Mouse (Mus musculus) heart, postnatal 0 days (tissue): Measurements from ENCODE around the gene Hpgd. TPM values are rescaled to one million over a fixed set of nuclear protein-coding genes. Genes with fewer than 3 reads are reported as not detected.

Source experiments
- ATAC-seq: fragments of 200-750 bp; cut with Nextera tagmentation; 2 replicates; pipeline ENCODE4 v1.8.0; 2017; ENCODE audit warnings: low read depth, moderate number of reproducible peaks, moderate library complexity; ENCODE audit not compliant: insufficient read depth
- DNase-seq: peaks from one replicate; pipeline ENCODE4 v3.0.0-alpha.2; 2016; ENCODE audit warnings: low spot score
- H3K27ac ChIP-seq: fragments of 300-500 bp; sonication (generic); 2 replicates; pipeline ENCODE4 v1.5.1; 2014; ENCODE audit warnings: low read depth, mild to moderate bottlenecking
- H3K27me3 ChIP-seq: fragments of 300-500 bp; sonication (generic); 2 replicates; pipeline ENCODE4 v1.6.1; 2014; ENCODE audit warnings: low read length, mixed read lengths; ENCODE audit not compliant: control insufficient read depth, insufficient read depth
- H3K36me3 ChIP-seq: fragments of 300-500 bp; sonication (generic); replicated peaks from 2 replicates; pipeline ENCODE4 v1.6.1; 2014; ENCODE audit warnings: low read length, mixed read lengths; ENCODE audit not compliant: control insufficient read depth, insufficient read depth
- H3K4me1 ChIP-seq: fragments of 300-500 bp; sonication (generic); 2 replicates; pipeline ENCODE4 v1.6.1; 2014; ENCODE audit warnings: antibody characterized with exemption; ENCODE audit not compliant: control insufficient read depth, insufficient read depth
- H3K4me2 ChIP-seq: fragments of 300-500 bp; sonication (generic); 2 replicates; pipeline ENCODE4 v1.6.1; 2014; ENCODE audit warnings: low read depth, mild to moderate bottlenecking, low read length, moderate library complexity
- H3K4me3 ChIP-seq: fragments of 300-500 bp; sonication (generic); 2 replicates; pipeline ENCODE4 v1.5.1; 2014; ENCODE audit warnings: low read depth, low read length
- H3K9ac ChIP-seq: fragments of 300-500 bp; sonication (generic); replicated peaks from 2 replicates; pipeline ENCODE4 v1.6.1; 2014; ENCODE audit warnings: low read depth, low read length, mixed read lengths
- H3K9me3 ChIP-seq: fragments of 300-500 bp; sonication (generic); replicated peaks from 2 replicates; pipeline ENCODE4 v1.6.1; 2016; ENCODE audit warnings: low read length; ENCODE audit not compliant: control insufficient read depth
- CTCF ChIP-seq: IDR thresholded peaks from 2 replicates; pipeline ENCODE4 v1.5.1; 2016; ENCODE audit warnings: antibody characterized with exemption, control low read depth, low read depth
- EP300 ChIP-seq: IDR thresholded peaks from 2 replicates; pipeline ENCODE4 v1.6.1; 2016; ENCODE audit warnings: antibody characterized with exemption, low read depth
- WGBS: fragments of 180-500 bp; shearing (Covaris S2); extraction: QIAGEN DNeasy Blood & Tissue Kit; methylation state at CpG from one replicate; pipeline ENCODE4 v1.1.7; 2014; 5-methylcytosine and 5-hydroxymethylcytosine counted together
- polyA plus RNA-seq: library from polyadenylated mRNA; unstranded; fragments of >200 nt; fragmentation: Nextera tagmentation; extraction: Ambion mirVana; gene quantifications from 2 replicates; pipeline ENCODE4 v1.2.1, GENCODE M21; 2015
- total RNA-seq: library from RNA; depleted of rRNA; stranded (reverse); fragments of >200 nt; gene quantifications from 2 replicates; pipeline ENCODE4 v1.2.3, GENCODE M21; 2014; ENCODE audit warnings: low replicate concordance

Hpgd gene
- total and polyA plus RNA-seq, 2 experiments from 2014 or later, result 2.9 to 11.5 TPM

DNA sequence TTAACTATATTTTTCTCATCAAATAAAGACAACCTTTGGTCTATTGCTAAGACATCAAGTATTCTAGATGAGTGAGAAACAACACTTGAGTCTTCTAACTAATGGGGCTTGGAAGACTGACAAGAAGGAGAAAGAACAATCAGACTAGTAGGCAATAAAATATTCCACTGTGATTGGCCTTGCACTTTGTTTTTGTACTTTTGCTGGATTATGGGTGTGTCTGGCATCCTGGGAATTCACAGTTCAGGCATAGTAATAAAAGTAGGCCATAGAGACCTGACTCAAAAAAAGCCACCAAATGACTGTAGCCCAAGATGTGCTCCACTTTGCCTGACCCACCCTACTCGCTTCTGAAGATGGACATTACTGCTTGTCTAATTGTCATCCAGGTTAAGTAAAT lies 50.0 kb downstream of the Hpgd start:
- TF ChIP-seq EP300 (no peak), CTCF (no peak)
- no peaks in the 10 kb centered on the region for H3K36me3 ChIP-seq
- H3K9me3 ChIP-seq, result no peaks in the 10 kb centered on the region
- no peak overlapping the region for H3K27ac ChIP-seq
- H3K27me3 ChIP-seq, result no peaks in the 10 kb centered on the region
- peaks cover 5% of the 10 kb centered on the region; the same call in 1 of the 2 replicates for H3K4me1 ChIP-seq
- DNase-seq (no peak), ATAC-seq (no peak)
- no peak overlapping the region for H3K9ac ChIP-seq
- H3K4me3 ChIP-seq, result no peak overlapping the region
- H3K4me2 ChIP-seq, result no peak overlapping the region
- WGBS, result 88% methylated on average over 1 of the region's 1 CpGs

DNA sequence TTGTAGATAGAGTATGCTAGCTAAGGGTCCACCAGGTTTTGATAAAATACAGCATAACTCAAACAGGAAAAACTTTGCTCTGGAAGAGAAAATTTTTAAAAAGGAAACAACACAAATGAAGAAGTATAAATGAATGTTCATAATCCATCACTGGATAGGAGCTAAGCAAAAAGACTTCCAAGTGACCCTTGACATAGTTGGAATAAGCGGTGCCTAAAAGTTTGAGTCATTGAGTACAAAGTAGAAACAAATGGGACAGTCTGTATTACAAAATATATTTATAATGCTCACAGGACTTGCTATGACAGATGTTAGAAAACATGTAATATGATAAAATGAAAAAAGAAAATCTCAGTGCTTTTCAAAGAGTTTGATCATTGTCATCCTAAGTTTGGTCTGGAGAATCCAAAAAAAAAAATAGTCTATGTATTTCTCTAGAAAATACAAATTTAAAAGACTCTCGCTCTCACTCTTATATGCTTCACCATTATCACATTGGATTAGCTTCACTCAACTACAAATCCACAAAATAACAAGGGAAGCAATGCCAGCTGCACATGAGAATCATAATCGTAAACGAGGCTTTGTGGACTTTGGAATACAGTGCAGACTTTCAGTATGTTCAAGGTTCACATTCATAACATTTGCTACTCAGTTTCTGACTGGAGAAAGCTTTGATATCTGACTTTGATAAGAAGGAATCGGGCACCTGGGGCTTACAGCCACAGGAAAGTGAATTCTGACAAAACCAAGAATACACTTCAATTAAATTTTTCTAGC lies 51.4 kb downstream of the Hpgd start:
- H3K36me3 ChIP-seq, result no peaks in the 10 kb centered on the region
- H3K4me3 ChIP-seq, result no peak overlapping the region
- no peaks in the 10 kb centered on the region for H3K27me3 ChIP-seq
- H3K27ac ChIP-seq, result no peak overlapping the region
- TF ChIP-seq EP300 (no peak), CTCF (no peak)
- WGBS, result 80% methylated on average over 5 of the region's 5 CpGs
- peaks cover 5% of the 10 kb centered on the region; the same call in 1 of the 2 replicates for H3K4me1 ChIP-seq
- no peaks in the 10 kb centered on the region for H3K9me3 ChIP-seq
- no peak overlapping the region for H3K4me2 ChIP-seq
- ATAC-seq, result no peak
- H3K9ac ChIP-seq, result no peak overlapping the region
- DNase-seq, result no peak

DNA sequence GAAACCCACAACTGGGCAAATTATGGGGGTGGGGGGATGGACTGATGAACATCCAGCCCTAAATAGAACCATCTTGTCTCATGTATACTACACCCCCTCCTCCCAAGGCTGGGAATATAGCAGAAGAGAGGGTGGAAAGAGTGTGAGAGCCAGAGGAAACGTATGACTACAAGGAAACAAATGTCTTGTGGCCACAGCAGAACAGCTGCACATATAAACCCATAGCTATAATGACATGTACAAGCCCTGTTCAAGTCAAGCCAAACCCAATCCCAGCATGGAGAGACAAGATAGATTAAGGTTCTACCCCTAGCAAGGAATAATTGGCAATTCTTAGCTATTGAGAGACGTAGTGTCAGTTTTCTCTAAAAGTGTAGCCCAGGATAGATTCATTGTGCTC lies 68.8 kb downstream of the Hpgd start:
- no peaks in the 10 kb centered on the region for H3K36me3 ChIP-seq
- no peaks in the 10 kb centered on the region for H3K27me3 ChIP-seq
- no peaks in the 10 kb centered on the region for H3K9me3 ChIP-seq
- no peak overlapping the region for H3K9ac ChIP-seq
- ATAC-seq (no peak), DNase-seq (no peak)
- H3K4me3 ChIP-seq, result no peak overlapping the region
- TF ChIP-seq EP300, result no peak
- TF ChIP-seq CTCF, result no peak
- 75% methylated on average over 2 of the region's 2 CpGs for WGBS
- no peaks in the 10 kb centered on the region for H3K4me1 ChIP-seq
- no peak overlapping the region for H3K27ac ChIP-seq
- no peak overlapping the region for H3K4me2 ChIP-seq
